Mouse (Mus musculus) forebrain, embryonic 11.5 days (tissue): ENCODE data around the gene Ilkap. TPM values are rescaled to one million over a fixed set of nuclear protein-coding genes. Genes with fewer than 3 reads are reported as not detected.
A peak's percentile ranks its signal among the peaks of the same experiment; 100 is the strongest.

Experiments used
- ATAC-seq: fragments of 200-750 bp; cut with Nextera tagmentation; replicated peaks from 2 replicates; pipeline ENCODE4 v1.8.0; 2017; ENCODE audit warnings: moderate TSS enrichment; ENCODE audit not compliant: low FRiP score
- DNase-seq: peaks from one replicate; pipeline ENCODE4 v3.0.0-alpha.2; 2017; ENCODE audit warnings: low spot score
- H3K27ac ChIP-seq: fragments of 300-500 bp; sonication (generic); 2 replicates; pipeline ENCODE4 v1.5.1; 2014; ENCODE audit warnings: low read depth, low read length
- H3K27me3 ChIP-seq: fragments of 300-500 bp; sonication (generic); 2 replicates; pipeline ENCODE4 v1.6.1; 2014; ENCODE audit warnings: mild to moderate bottlenecking, low read length, mixed read lengths; ENCODE audit not compliant: control insufficient read depth, insufficient read depth
- H3K36me3 ChIP-seq: fragments of 300-500 bp; sonication (generic); 2 replicates; pipeline ENCODE4 v1.6.1; 2014; ENCODE audit warnings: mild to moderate bottlenecking, low read length, moderate library complexity, mixed read lengths; ENCODE audit not compliant: control insufficient read depth, insufficient read depth
- H3K4me1 ChIP-seq: fragments of 300-500 bp; sonication (generic); replicated peaks from 2 replicates; pipeline ENCODE4 v1.6.1; 2014; ENCODE audit warnings: low read length, mixed read lengths; ENCODE audit not compliant: control insufficient read depth, insufficient read depth
- H3K4me2 ChIP-seq: fragments of 300-500 bp; sonication (generic); 2 replicates; pipeline ENCODE4 v1.6.1; 2014; ENCODE audit warnings: low read depth, mild to moderate bottlenecking, low read length, moderate library complexity, mixed read lengths; ENCODE audit not compliant: severe bottlenecking
- H3K4me3 ChIP-seq: fragments of 300-500 bp; sonication (generic); 2 replicates; pipeline ENCODE4 v1.5.1; 2014; ENCODE audit warnings: low read depth, low read length
- H3K9ac ChIP-seq: fragments of 300-500 bp; sonication (generic); 2 replicates; pipeline ENCODE4 v1.6.1; 2014; ENCODE audit warnings: low read length
- H3K9me3 ChIP-seq: fragments of 300-500 bp; sonication (generic); 2 replicates; pipeline ENCODE4 v1.6.1; 2016; ENCODE audit warnings: low read length, mixed read lengths; ENCODE audit not compliant: control insufficient read depth
- WGBS: fragments of 180-500 bp; shearing (Covaris S2); extraction: QIAGEN DNeasy Blood & Tissue Kit; methylation state at CpG from one replicate; pipeline ENCODE4 v1.1.7; 2014; 5-methylcytosine and 5-hydroxymethylcytosine counted together
- polyA plus RNA-seq: library from polyadenylated mRNA; unstranded; fragments of >200 nt; fragmentation: Nextera tagmentation; extraction: Ambion mirVana; gene quantifications from 2 replicates; pipeline ENCODE4 v1.2.1, GENCODE M21; 2014

Gene Ilkap
- polyA plus RNA-seq, 1 experiment from 2014 or later: 161 TPM

GRCm38 (mm10) chr1:91419862-91420600, 21.4 kb upstream of the Ilkap start:
- Histone ChIP-seq H3K36me3 (no peaks in the 10 kb centered on the region), H3K9me3 (no peaks in the 10 kb centered on the region), H3K27ac (no peak overlapping the region), H3K27me3 (no peaks in the 10 kb centered on the region), H3K9ac (no peak overlapping the region), H3K4me3 (no peak overlapping the region), H3K4me2 (no peak overlapping the region), H3K4me1 (peaks cover 5% of the 10 kb centered on the region)
- no peak for DNase-seq
- ATAC-seq: no peak
- WGBS: 69% methylated on average over 10 of the region's 10 CpGs

DNA sequence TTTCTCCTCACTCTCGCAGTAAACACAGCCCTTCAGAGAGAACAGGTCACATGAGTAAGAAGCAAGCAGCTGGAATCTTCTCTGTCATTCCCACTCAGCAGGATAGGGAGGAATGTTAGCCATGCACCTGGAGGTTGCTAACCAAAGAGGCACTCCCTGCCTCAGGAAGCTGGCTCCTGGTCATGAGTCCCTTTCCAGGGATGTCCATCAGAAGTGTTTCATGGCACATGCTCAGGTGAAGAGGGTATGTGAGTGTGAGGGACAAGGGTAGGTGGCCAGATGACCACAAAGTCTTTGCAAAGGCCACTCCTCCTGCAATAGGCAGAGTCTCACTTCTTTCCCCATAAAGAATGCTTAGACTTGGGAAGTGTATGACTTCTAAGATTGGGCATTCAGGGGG, 19.4 kb upstream of the Ilkap start:
- no peaks in the 10 kb centered on the region for H3K9me3 ChIP-seq
- H3K27me3 ChIP-seq: no peaks in the 10 kb centered on the region
- peaks cover 15% of the 10 kb centered on the region for H3K4me1 ChIP-seq
- H3K9ac ChIP-seq: no peak overlapping the region
- H3K36me3 ChIP-seq: no peaks in the 10 kb centered on the region
- no peak overlapping the region for H3K27ac ChIP-seq
- WGBS: 96% methylated on average over 1 of the region's 1 CpGs
- DNase-seq (no peak), ATAC-seq (no peak)
- H3K4me3 ChIP-seq: no peak overlapping the region
- H3K4me2 ChIP-seq: no peak overlapping the region

DNA sequence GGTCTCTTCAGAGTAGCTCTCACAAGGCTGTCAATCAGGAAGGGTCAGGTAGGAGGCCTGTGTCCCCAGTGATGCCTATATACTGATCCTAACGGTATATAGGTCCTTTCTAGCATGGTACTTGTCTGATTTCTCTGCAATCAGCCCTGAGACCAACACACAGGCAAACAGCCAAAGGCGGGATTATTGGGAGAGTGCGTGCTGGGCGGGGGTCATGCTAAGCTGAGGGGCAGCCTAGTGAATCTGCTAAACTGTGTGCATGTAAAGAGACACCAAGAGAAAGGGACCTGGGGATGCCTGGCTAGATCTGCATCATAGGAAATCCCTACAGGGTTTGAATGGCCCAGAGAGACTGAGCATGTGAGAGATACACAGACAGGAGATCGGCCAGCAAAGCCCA, 16.7 kb upstream of the Ilkap start:
- Histone ChIP-seq H3K9me3 (no peaks in the 10 kb centered on the region), H3K9ac (peak overlapping the region; percentile 86), H3K4me3 (no peak overlapping the region), H3K4me1 (peaks cover 20% of the 10 kb centered on the region), H3K4me2 (peak overlapping the region; percentile 11; the same call in 1 of the 2 replicates), H3K27ac (peak overlapping the region; percentile 97), H3K27me3 (no peaks in the 10 kb centered on the region), H3K36me3 (no peaks in the 10 kb centered on the region)
- DNase-seq: no peak
- ATAC-seq: no peak
- 67% methylated on average over 5 of the region's 5 CpGs for WGBS

DNA sequence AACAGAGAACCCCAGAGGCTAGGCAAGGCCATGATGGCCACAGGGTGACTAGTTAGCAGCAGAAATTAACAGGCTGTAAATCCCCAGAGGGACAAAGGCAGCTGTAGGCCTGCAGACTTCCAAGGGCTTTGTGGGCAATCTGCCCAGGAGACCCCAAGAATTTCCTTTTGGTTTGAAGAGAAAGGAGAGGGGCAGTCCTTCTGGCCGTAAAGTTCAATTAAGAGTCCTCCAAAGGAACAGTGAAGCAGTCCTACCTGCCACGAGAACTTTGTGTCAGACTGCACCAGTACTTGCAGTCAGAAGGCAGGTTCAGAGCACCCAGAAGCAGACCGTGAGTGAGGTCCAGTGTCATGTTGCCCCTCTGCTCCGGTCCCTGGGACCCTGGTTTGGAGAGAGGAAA, 16.3 kb upstream of the Ilkap start:
- H3K9ac ChIP-seq: peak overlapping the region; percentile 86
- H3K4me2 ChIP-seq: peak overlapping the region; percentile 78; the same call in 1 of the 2 replicates
- H3K4me1 ChIP-seq: peaks cover 20% of the 10 kb centered on the region
- H3K36me3 ChIP-seq: no peaks in the 10 kb centered on the region
- no peak overlapping the region for H3K4me3 ChIP-seq
- DNase-seq: no peak
- no peak for ATAC-seq
- 44% methylated on average over 4 of the region's 4 CpGs for WGBS
- H3K27ac ChIP-seq: peak overlapping the region; percentile 97
- H3K9me3 ChIP-seq: no peaks in the 10 kb centered on the region
- H3K27me3 ChIP-seq: no peaks in the 10 kb centered on the region

GRCm38 (mm10) chr1:91413898-91414594, 15.4 kb upstream of the Ilkap start, which contains the start of gene Hes6:
TSS of gene Hes6 (minus strand) at chr1:91414038.
- Histone ChIP-seq H3K9ac (peak within 1 kb of the TSS; percentile 86), H3K9me3 (no peaks in the 10 kb centered on the region), H3K36me3 (no peaks in the 10 kb centered on the region), H3K4me1 (peaks cover 20% of the 10 kb centered on the region), H3K27ac (peak within 1 kb of the TSS; percentile 97), H3K4me3 (peak within 1 kb of the TSS; percentile 61), H3K4me2 (peak within 1 kb of the TSS; percentile 78), H3K27me3 (no peaks in the 10 kb centered on the region)
- under 1% methylated on average over 39 of the region's 39 CpGs for WGBS
- DNase-seq (peak; percentile 93), ATAC-seq (peak; percentile 74)

- WGBS: under 1% methylated on average over 14 of the region's 14 CpGs
- no peaks in the 10 kb centered on the region for H3K36me3 ChIP-seq
- peak overlapping the region; percentile 61 for H3K4me3 ChIP-seq
- no peaks in the 10 kb centered on the region for H3K9me3 ChIP-seq
- H3K27ac ChIP-seq: peak overlapping the region; percentile 97
- H3K4me2 ChIP-seq: peak overlapping the region; percentile 78
- no peak for ATAC-seq
- peaks cover 20% of the 10 kb centered on the region for H3K4me1 ChIP-seq
- no peak for DNase-seq
- H3K9ac ChIP-seq: peak overlapping the region; percentile 86
- H3K27me3 ChIP-seq: no peaks in the 10 kb centered on the region
Measured at GRCm38 (mm10) chr1:91413536-91413897, 14.9 kb upstream of the Ilkap start.

DNA sequence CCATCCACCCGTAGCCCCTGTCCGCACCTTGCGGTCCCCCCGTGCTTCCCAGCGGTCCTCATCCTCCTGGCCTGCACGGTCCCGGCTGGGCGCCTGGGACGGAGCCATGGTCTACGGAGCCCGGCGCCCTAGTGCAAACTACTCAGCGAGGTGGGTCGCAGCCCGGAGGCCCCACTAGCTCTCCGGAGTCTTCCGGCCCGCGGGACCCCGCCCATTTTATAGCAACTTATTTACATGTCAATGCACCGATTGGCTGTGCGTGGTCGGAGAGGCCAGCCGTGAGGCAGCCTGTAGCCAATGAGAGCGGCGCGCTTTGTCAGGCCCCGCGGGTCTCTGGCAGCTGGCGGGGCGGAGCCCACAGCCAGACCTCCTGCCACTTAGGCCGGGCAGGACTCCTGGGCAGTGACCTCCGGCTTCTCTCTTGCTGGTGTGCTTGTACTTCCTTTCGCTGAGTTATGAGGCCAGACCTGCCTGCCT, 14.5 kb upstream of the Ilkap start:
- peak; percentile 98 for DNase-seq
- Histone ChIP-seq H3K36me3 (no peaks in the 10 kb centered on the region), H3K9me3 (no peaks in the 10 kb centered on the region), H3K4me2 (peak overlapping the region; percentile 78), H3K27me3 (no peaks in the 10 kb centered on the region), H3K27ac (peak overlapping the region; percentile 97), H3K4me1 (peaks cover 20% of the 10 kb centered on the region), H3K4me3 (peak overlapping the region; percentile 61), H3K9ac (peak overlapping the region; percentile 86)
- peak; percentile 90 for ATAC-seq
- WGBS: under 1% methylated on average over 34 of the region's 34 CpGs

- peak overlapping the region; percentile 97 for H3K27ac ChIP-seq
- ATAC-seq (peak; percentile 21), DNase-seq (no peak)
- peak overlapping the region; percentile 78 for H3K4me2 ChIP-seq
- 3% methylated on average over 60 of the region's 65 CpGs for whole genome bisulfite sequencing
- no peaks in the 10 kb centered on the region for H3K27me3 ChIP-seq
- H3K36me3 ChIP-seq: no peaks in the 10 kb centered on the region
- no peaks in the 10 kb centered on the region for H3K9me3 ChIP-seq
- H3K4me1 ChIP-seq: peaks cover 20% of the 10 kb centered on the region
- H3K4me3 ChIP-seq: peak overlapping the region; percentile 61
- peak overlapping the region; percentile 86 for H3K9ac ChIP-seq
Measured at GRCm38 (mm10) chr1:91412286-91413029, 13.8 kb upstream of the Ilkap start.
